8 mouse cellular contexts compared by ENCODE assay signal in the genomic region with DNA sequence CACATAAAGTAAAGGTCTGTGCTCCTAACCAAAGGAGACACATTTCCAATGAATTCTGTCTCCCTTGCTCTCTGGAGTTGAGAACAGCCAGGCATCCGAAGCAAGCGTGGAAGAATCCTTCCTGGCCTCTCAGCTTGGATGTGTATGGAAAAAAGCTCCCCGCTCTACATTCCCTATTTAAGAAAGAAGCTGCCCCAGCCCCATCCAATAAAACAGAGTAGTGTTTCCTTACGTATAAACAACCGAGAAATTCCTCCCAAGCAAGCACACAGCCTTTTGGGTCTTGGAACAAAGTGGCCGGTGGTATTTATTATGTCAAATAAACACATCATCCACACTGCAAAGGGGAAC.
DNase-seq lines count a peak whose midpoint lies in the region; ATAC-seq and TF ChIP-seq lines count a peak whose summit lies in the region.

No protein-coding gene starts in this region.

- 50% methylated on average over 6 of the region's 6 CpGs for WGBS in heart, embryonic 15.5 days
- WGBS in embryonic facial prominence, embryonic 15.5 days: 20% methylated on average over 6 of the region's 6 CpGs
- WGBS in hindbrain, postnatal 0 days: 33% methylated on average over 6 of the region's 6 CpGs
- WGBS in midbrain, embryonic 13.5 days: 52% methylated on average over 6 of the region's 6 CpGs

- no peak for DNase-seq in heart, postnatal 4 days
- peak; percentile 5 for DNase-seq in hindbrain, postnatal 0 days (ENCODE audit: low spot score)
- no peak for DNase-seq in natural killer cell, adult 2 months (ENCODE audit: low spot score in 2 of 2)
- DNase-seq in ovary, postnatal 36 days (ENCODE audit: low spot score): no peak
- DNase-seq in cerebellum, adult 18-20 months: no peak

- peak overlapping the region; percentile 74 for H3K27ac ChIP-seq in heart, embryonic 15.5 days
- H3K27ac ChIP-seq in embryonic facial prominence, embryonic 15.5 days (replicated peaks): peak overlapping the region; percentile 95
- H3K27ac ChIP-seq in hindbrain, postnatal 0 days: peak overlapping the region; percentile 45; the same call in 1 of the 2 replicates
- H3K27ac ChIP-seq in midbrain, embryonic 13.5 days: peak overlapping the region; percentile 63

- no peak for TF ChIP-seq CTCF in hindbrain, postnatal 0 days (IDR thresholded peaks at IDR 0.05; ENCODE audit: low read depth)

- no peaks in the 10 kb centered on the region for H3K36me3 ChIP-seq in heart, embryonic 15.5 days
- H3K36me3 ChIP-seq in embryonic facial prominence, embryonic 15.5 days: no peaks in the 10 kb centered on the region; the same call in 1 of the 2 replicates
- H3K36me3 ChIP-seq in hindbrain, postnatal 0 days (ENCODE audit: insufficient read depth, low read length): no peaks in the 10 kb centered on the region
- no peaks in the 10 kb centered on the region for H3K36me3 ChIP-seq in midbrain, embryonic 13.5 days

- no peak for ATAC-seq in heart, embryonic 15.5 days (replicated peaks; ENCODE audit: insufficient number of reproducible peaks, insufficient read depth, low FRiP score, low read depth)
- peak; percentile 69 for ATAC-seq in embryonic facial prominence, embryonic 15.5 days (ENCODE audit: insufficient number of reproducible peaks, low FRiP score, low TSS enrichment, low read depth)
- ATAC-seq in hindbrain, postnatal 0 days: no peak
- no peak for ATAC-seq in midbrain, embryonic 13.5 days

- peaks cover 22% of the 10 kb centered on the region for H3K4me1 ChIP-seq in heart, embryonic 15.5 days (replicated peaks)
- peaks cover 19% of the 10 kb centered on the region for H3K4me1 ChIP-seq in embryonic facial prominence, embryonic 15.5 days
- no peaks in the 10 kb centered on the region for H3K4me1 ChIP-seq in hindbrain, postnatal 0 days (ENCODE audit: insufficient read depth, low read length)
- peaks cover 8% of the 10 kb centered on the region for H3K4me1 ChIP-seq in midbrain, embryonic 13.5 days (replicated peaks)

- H3K27me3 ChIP-seq in heart, embryonic 15.5 days: no peaks in the 10 kb centered on the region
- no peaks in the 10 kb centered on the region for H3K27me3 ChIP-seq in embryonic facial prominence, embryonic 15.5 days
- no peaks in the 10 kb centered on the region for H3K27me3 ChIP-seq in hindbrain, postnatal 0 days (ENCODE audit: insufficient read depth, low read length)
- no peaks in the 10 kb centered on the region for H3K27me3 ChIP-seq in midbrain, embryonic 13.5 days

- no peaks in the 10 kb centered on the region for H3K9me3 ChIP-seq in heart, embryonic 15.5 days (replicated peaks)
- no peaks in the 10 kb centered on the region for H3K9me3 ChIP-seq in embryonic facial prominence, embryonic 15.5 days (replicated peaks)
- no peaks in the 10 kb centered on the region for H3K9me3 ChIP-seq in hindbrain, postnatal 0 days (ENCODE audit: low read length)
- no peaks in the 10 kb centered on the region for H3K9me3 ChIP-seq in midbrain, embryonic 13.5 days

- no peak overlapping the region for H3K4me3 ChIP-seq in heart, embryonic 15.5 days
- no peak overlapping the region for H3K4me3 ChIP-seq in embryonic facial prominence, embryonic 15.5 days (replicated peaks)
- no peak overlapping the region for H3K4me3 ChIP-seq in hindbrain, postnatal 0 days (ENCODE audit: low read length)
- no peak overlapping the region for H3K4me3 ChIP-seq in midbrain, embryonic 13.5 days (replicated peaks)

- H3K9ac ChIP-seq in heart, embryonic 15.5 days: no peak overlapping the region
- H3K9ac ChIP-seq in embryonic facial prominence, embryonic 15.5 days: no peak overlapping the region
- no peak overlapping the region for H3K9ac ChIP-seq in hindbrain, postnatal 0 days (replicated peaks; ENCODE audit: low read length)
- H3K9ac ChIP-seq in midbrain, embryonic 13.5 days (replicated peaks): no peak overlapping the region

- H3K4me2 ChIP-seq in heart, embryonic 15.5 days: no peak overlapping the region
- H3K4me2 ChIP-seq in embryonic facial prominence, embryonic 15.5 days (replicated peaks): no peak overlapping the region
- H3K4me2 ChIP-seq in hindbrain, postnatal 0 days (ENCODE audit: low read depth, low read length): no peak overlapping the region
- H3K4me2 ChIP-seq in midbrain, embryonic 13.5 days (replicated peaks): no peak overlapping the region

Comparison
In these comparisons a context has a peak if more than half of its experiments do, and no peak if none do; other contexts are left out.
1. H3K27ac ChIP-seq: peak in every context shown above with its lines; median percentile 95 in embryonic facial prominence, embryonic 15.5 days; 74 in heart, embryonic 15.5 days; 63 in midbrain, embryonic 13.5 days; 45 in hindbrain, postnatal 0 days.